ENCODE assay signal across 8 mouse cellular contexts in genomic region chr6:54429447-54430194, GRCm38 (mm10). TPM values are rescaled to one million over a fixed set of nuclear protein-coding genes. Genes with fewer than 3 reads are reported as not detected.
DNase-seq lines count a peak whose midpoint lies in the region; ATAC-seq and TF ChIP-seq lines count a peak whose summit lies in the region.

Gene Wipf3, plus strand, starts transcription at chr6:54429603.

- H3K9me3 ChIP-seq in forebrain, embryonic 13.5 days (replicated peaks), result no peaks in the 10 kb centered on the region
- no peaks in the 10 kb centered on the region for H3K9me3 ChIP-seq in lung, embryonic 14.5 days (ENCODE audit: low read depth, low read length)

- peak within 1 kb of the TSS; percentile 54 for H3K4me3 ChIP-seq in brown adipose tissue, adult 24 weeks (ENCODE audit: insufficient read depth, low read depth, low read length)
- peak within 1 kb of the TSS; percentile 59 for H3K4me3 ChIP-seq in forebrain, embryonic 13.5 days
- peak within 1 kb of the TSS; percentile 48 for H3K4me3 ChIP-seq in lung, embryonic 14.5 days (ENCODE audit: low read depth, low read length)

- H3K4me2 ChIP-seq in forebrain, embryonic 13.5 days, result peak within 1 kb of the TSS; percentile 96
- H3K4me2 ChIP-seq in lung, embryonic 14.5 days, result peak within 1 kb of the TSS; percentile 94

- H3K27me3 ChIP-seq in forebrain, embryonic 13.5 days, result peaks cover 26% of the 10 kb centered on the region
- H3K27me3 ChIP-seq in lung, embryonic 14.5 days (ENCODE audit: insufficient read depth, low read length), result peaks cover 24% of the 10 kb centered on the region

- DNase-seq in ES-CJ7 (ENCODE audit: low read depth, low spot score), result peak; percentile 26
- DNase-seq in heart, postnatal 25 days (ENCODE audit: low spot score), result peak; percentile 51
- DNase-seq in layer of hippocampus, adult 18-20 months (ENCODE audit: low spot score in 2 of 2), result peak; percentile 35 to 71
- DNase-seq in lung, embryonic 14.5 days, result peak; percentile 79
- DNase-seq in ovary, postnatal 36 days (ENCODE audit: low spot score), result peak; percentile 80

- no peak for TF ChIP-seq CTCF in lung, embryonic 14.5 days (IDR thresholded peaks at IDR 0.05; ENCODE audit: low read depth)

- ATAC-seq in forebrain, embryonic 13.5 days, result peak; percentile 76
- peak; percentile 86 for ATAC-seq in lung, embryonic 14.5 days (ENCODE audit: insufficient read depth)
- ATAC-seq in activated CD4-positive, CD25-positive, alpha-beta regulatory T cell, adult 4 months, result no peak

- peak within 1 kb of the TSS; percentile 74 for H3K9ac ChIP-seq in forebrain, embryonic 13.5 days
- H3K9ac ChIP-seq in lung, embryonic 14.5 days, result peak within 1 kb of the TSS; percentile 52

- under 1% methylated on average over 68 of the region's 71 CpGs for WGBS in forebrain, embryonic 13.5 days
- WGBS in lung, embryonic 14.5 days, result under 1% methylated on average over 58 of the region's 71 CpGs

- intact Hi-C loops in heart, postnatal 25 days (cut with DNase I), result loop anchor here (5.0 kb wide), 1 partner anchor 48 kb away; no protein-coding TSS in a partner anchor

- H3K27ac ChIP-seq in brown adipose tissue, adult 24 weeks (replicated peaks; ENCODE audit: low read depth, low read length), result no peak within 1 kb of the TSS
- H3K27ac ChIP-seq in forebrain, embryonic 13.5 days, result peak within 1 kb of the TSS; percentile 14; the same call in 1 of the 2 replicates
- no peak within 1 kb of the TSS; the same call in 1 of the 2 replicates for H3K27ac ChIP-seq in lung, embryonic 14.5 days (ENCODE audit: low read depth)

- H3K36me3 ChIP-seq in forebrain, embryonic 13.5 days (ENCODE audit: poor library complexity, severe bottlenecking), result no peaks in the 10 kb centered on the region
- no peaks in the 10 kb centered on the region for H3K36me3 ChIP-seq in lung, embryonic 14.5 days (ENCODE audit: insufficient read depth)

- no peaks in the 10 kb centered on the region for H3K4me1 ChIP-seq in brown adipose tissue, adult 24 weeks (ENCODE audit: control insufficient read depth, insufficient read depth, insufficient read length, low read length)
- H3K4me1 ChIP-seq in forebrain, embryonic 13.5 days, result peaks cover 46% of the 10 kb centered on the region
- H3K4me1 ChIP-seq in lung, embryonic 14.5 days (ENCODE audit: insufficient read depth), result peaks cover 8% of the 10 kb centered on the region; the same call in 1 of the 2 replicates

RNA-seq across cellular contexts. Expression of gene Wipf3, which starts in this region (rescaled TPM):
- 1.1 TPM in 2 replicates for polyA plus RNA-seq in brown adipose tissue, adult 24 weeks (2012; ENCODE audit: insufficient read depth, insufficient read length, missing spikeins)
- polyA plus RNA-seq in forebrain, embryonic 13.5 days (2015; fragmentation: Nextera tagmentation; extraction: Ambion mirVana), result 2.4 and 2.8 TPM in 2 replicates
- total RNA-seq in heart, postnatal 25 days (2021), result 10 to 100 TPM; 29.9 to 42.3 TPM
- 100 to 1,000 TPM; 331 to 395 TPM for total RNA-seq in layer of hippocampus, adult 18-20 months (2021)
- 1.9 and 2.2 TPM in 2 replicates for polyA plus RNA-seq in lung, embryonic 14.5 days (2014; fragmentation: Nextera tagmentation; extraction: Ambion mirVana)
- polyA plus RNA-seq in activated CD4-positive, CD25-positive, alpha-beta regulatory T cell, adult 4 months (2017; shearing (Covaris generic)), result not detected

Comparison
In these comparisons a context has a peak if more than half of its experiments do, and no peak if none do; other contexts are left out.
1. RNA of gene Wipf3 (total RNA-seq): 331 to 395 TPM in layer of hippocampus, adult 18-20 months; 29.9 to 42.3 TPM in heart, postnatal 25 days; every median in the first group is over 4 times any median in the second.
2. DNase-seq: peak in every context shown above with its lines; median percentile 80 in ovary, postnatal 36 days; 79 in lung, embryonic 14.5 days; 53 in layer of hippocampus, adult 18-20 months; 51 in heart, postnatal 25 days; 26 in ES-CJ7.
3. Peak in every context shown above with its lines, with median percentiles within 50 percentile points of each other: H3K4me3 ChIP-seq.